In the genomic region with DNA sequence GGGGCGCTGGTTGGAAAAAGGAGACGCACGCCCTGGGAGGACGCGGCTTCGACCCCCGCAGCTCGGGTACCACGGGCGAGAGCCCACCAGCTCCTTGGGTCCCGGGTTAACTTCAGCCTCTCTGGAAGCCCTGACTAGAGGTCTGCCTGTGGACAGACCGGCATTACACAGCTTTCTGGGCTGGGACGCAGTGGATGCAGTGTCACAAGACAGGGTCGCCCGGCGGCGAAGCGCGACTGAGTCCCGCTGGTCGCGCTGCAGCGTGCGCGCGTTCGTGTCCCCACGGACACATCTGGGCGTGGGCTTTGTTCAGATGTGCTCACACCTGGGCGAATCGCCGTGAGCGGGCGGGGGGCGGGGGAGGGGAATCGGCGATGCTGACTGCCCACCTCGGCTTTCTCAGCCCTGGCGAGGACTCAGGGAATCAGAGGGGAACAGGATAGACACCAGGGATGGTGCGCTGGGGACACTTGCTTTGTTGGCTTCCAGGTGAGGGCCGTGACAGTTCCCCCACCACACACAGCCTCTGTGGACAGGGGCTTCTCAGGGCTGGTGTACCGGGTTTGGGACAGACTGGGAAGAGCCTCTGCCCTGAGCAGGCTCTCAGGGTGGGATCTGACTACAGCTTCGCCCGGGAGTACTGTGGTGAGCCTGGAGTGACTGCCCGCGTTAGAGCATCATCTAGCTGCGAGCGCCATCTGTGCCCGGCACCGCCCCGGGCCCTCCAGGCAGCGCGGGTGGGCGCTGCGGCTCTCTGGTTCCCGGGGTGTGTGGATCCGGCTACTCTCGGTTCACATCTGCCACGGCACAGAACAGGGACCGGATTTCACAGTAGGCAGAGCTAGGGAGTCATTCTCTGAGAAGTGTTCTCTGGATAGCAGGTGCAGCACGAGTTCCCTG, we compare ENCODE assay signal across 8 mouse cellular contexts. TPM values are rescaled to one million over a fixed set of nuclear protein-coding genes. Genes with fewer than 3 reads are reported as not detected.
A peak's percentile ranks its signal among the peaks of the same experiment; 100 is the strongest.
DNase-seq lines count a peak whose midpoint lies in the region; ATAC-seq and TF ChIP-seq lines count a peak whose summit lies in the region.

No protein-coding gene starts in this region.

- TF ChIP-seq POLR2A in CH12.LX (IDR thresholded peaks at IDR 0.05; ENCODE audit: low read depth, low read length): no peak

- peak overlapping the region; percentile 87 for H3K4me2 ChIP-seq in CH12.LX (ENCODE audit: insufficient read depth, low read depth, poor library complexity, severe bottlenecking)
- peak overlapping the region; percentile 81 for H3K4me2 ChIP-seq in midbrain, embryonic 15.5 days

- DNase-seq in CH12.LX (ENCODE audit: extremely low read depth) (no peak), MN1 (ENCODE audit: low spot score) (peak; percentile 26)
- peak; percentile 63 for DNase-seq in embryo, embryonic 11 days
- peak; percentile 76 for DNase-seq in hindbrain, embryonic 10.5 days (ENCODE audit: low spot score)
- DNase-seq in left cerebral cortex, postnatal 36 days (ENCODE audit: low spot score in 2 of 2): peak; percentile 75 to 84
- DNase-seq in yolk sac, embryonic 10.5 days (ENCODE audit: low spot score): peak; percentile 38
- no peak for DNase-seq in urinary bladder, postnatal 14 days (ENCODE audit: low spot score)

- intact Hi-C loops in left cerebral cortex, postnatal 36 days (cut with DNase I): loop anchor here (1.0 to 5.0 kb wide), 2 partner anchors 51 to 108 kb away; no protein-coding TSS in a partner anchor

- no peak overlapping the region for H3K27ac ChIP-seq in CH12.LX (ENCODE audit: insufficient read depth, low read depth)
- H3K27ac ChIP-seq in hindbrain, embryonic 10.5 days: peak overlapping the region; percentile 85
- H3K27ac ChIP-seq in midbrain, embryonic 15.5 days: peak overlapping the region; percentile 92

- dilution Hi-C loops in CH12.LX (cut with MboI; ENCODE audit: extremely low pct_ligation_motif_present, extremely low pct_unique_long_range_greater_than_20kb, low sequenced_read_pairs): no loop called here

- in situ Hi-C loops in CH12.LX (cut with MboI; ENCODE audit: low pct_ligation_motif_present, low pct_unique_long_range_greater_than_20kb, low sequenced_read_pairs): no loop called here

- no peak for TF ChIP-seq RAD21 in CH12.LX (IDR thresholded peaks at IDR 0.05; ENCODE audit: low read depth, low read length)

- no peak overlapping the region for H3K9ac ChIP-seq in CH12.LX (ENCODE audit: insufficient read depth, low read depth)
- H3K9ac ChIP-seq in midbrain, embryonic 15.5 days: peak overlapping the region; percentile 90

- peak; percentile 81 for ATAC-seq in midbrain, embryonic 15.5 days (replicated peaks)

- under 1% methylated on average over 61 of the region's 61 CpGs for WGBS in hindbrain, embryonic 10.5 days
- under 1% methylated on average over 61 of the region's 61 CpGs for WGBS in midbrain, embryonic 15.5 days

- H3K9me3 ChIP-seq in CH12.LX (replicated peaks; ENCODE audit: low read length): no peaks in the 10 kb centered on the region
- no peaks in the 10 kb centered on the region for H3K9me3 ChIP-seq in hindbrain, embryonic 10.5 days
- H3K9me3 ChIP-seq in midbrain, embryonic 15.5 days: no peaks in the 10 kb centered on the region

- H3K27me3 ChIP-seq in CH12.LX (replicated peaks): peaks cover 21% of the 10 kb centered on the region
- H3K27me3 ChIP-seq in hindbrain, embryonic 10.5 days (ENCODE audit: insufficient read depth, poor library complexity, severe bottlenecking): peaks cover 33% of the 10 kb centered on the region
- no peaks in the 10 kb centered on the region for H3K27me3 ChIP-seq in midbrain, embryonic 15.5 days (replicated peaks)

- no peaks in the 10 kb centered on the region for H3K79me2 ChIP-seq in CH12.LX (replicated peaks; ENCODE audit: control insufficient read depth, extremely low read depth, insufficient read depth, poor library complexity, severe bottlenecking)

- TF ChIP-seq CTCF in CH12.LX (conservative IDR thresholded peaks at IDR 0.05 in 1 of 2, IDR thresholded peaks at IDR 0.05 in 1 of 2; ENCODE audit: low read depth in 2 of 2, low read length in 2 of 2): no peak

- TF ChIP-seq EP300 in CH12.LX (IDR thresholded peaks at IDR 0.05; ENCODE audit: low read length): no peak

- H3K36me3 ChIP-seq in CH12.LX (replicated peaks in 1 of 2; ENCODE audit: control insufficient read depth in 1 of 2, insufficient read depth in 1 of 2, low read length in 1 of 2): no peaks in the 10 kb centered on the region
- H3K36me3 ChIP-seq in hindbrain, embryonic 10.5 days: no peaks in the 10 kb centered on the region
- H3K36me3 ChIP-seq in midbrain, embryonic 15.5 days (replicated peaks): no peaks in the 10 kb centered on the region

- peaks cover 0 to 11% of the 10 kb centered on the region in 2 experiments; a peak in 1 of 4 replicates for H3K4me1 ChIP-seq in CH12.LX (ENCODE audit: control insufficient read depth in 1 of 2, insufficient read depth in 2 of 2)
- peaks cover 27% of the 10 kb centered on the region for H3K4me1 ChIP-seq in hindbrain, embryonic 10.5 days (replicated peaks)
- H3K4me1 ChIP-seq in midbrain, embryonic 15.5 days: peaks cover 31% of the 10 kb centered on the region

- H3K4me3 ChIP-seq in CH12.LX (replicated peaks in 1 of 3; ENCODE audit: low read depth in 2 of 3, low read length in 2 of 3, poor library complexity in 1 of 3): peak overlapping the region; percentile 16 to 57 (median 47)
- peak overlapping the region; percentile 79 for H3K4me3 ChIP-seq in hindbrain, embryonic 10.5 days
- peak overlapping the region; percentile 82 for H3K4me3 ChIP-seq in midbrain, embryonic 15.5 days

TF ChIP-seq in CH12.LX, 34 proteins besides CTCF, POLR2A, EP300 and RAD21:
- TF ChIP-seq TBP (conservative IDR thresholded peaks at IDR 0.05; ENCODE audit: low read depth, low read length): no peak
- no peak for TF ChIP-seq MAZ (IDR thresholded peaks at IDR 0.05; ENCODE audit: low read depth, low read length)
- TF ChIP-seq PAX5 (IDR thresholded peaks at IDR 0.05; ENCODE audit: low read length): no peak
- no peak for TF ChIP-seq MYC (IDR thresholded peaks at IDR 0.05; ENCODE audit: low read depth, low read length)
- TF ChIP-seq JUND (conservative IDR thresholded peaks at IDR 0.05; ENCODE audit: low read depth, low read length): no peak
- TF ChIP-seq NRF1 (IDR thresholded peaks at IDR 0.05; ENCODE audit: low read depth, low read length): no peak
- no peak for TF ChIP-seq SMC3 (IDR thresholded peaks at IDR 0.05; ENCODE audit: low read depth, low read length)
- TF ChIP-seq CHD1 (IDR thresholded peaks at IDR 0.05; ENCODE audit: low read depth, low read length): no peak
- no peak for TF ChIP-seq E2F4 (IDR thresholded peaks at IDR 0.05; ENCODE audit: insufficient replicate concordance, low read depth, low read length)
- TF ChIP-seq SIN3A (IDR thresholded peaks at IDR 0.05; ENCODE audit: low read length): no peak
- no peak for TF ChIP-seq RCOR1 (conservative IDR thresholded peaks at IDR 0.05; ENCODE audit: low read depth, low read length)
TF ChIP-seq in CH12.LX: peak in this region for 0.

RNA-seq across cellular contexts. Expression of gene Nrcam, which starts 0.9 kb away (rescaled TPM):
- 0.04 and 0.13 TPM in 2 replicates for total RNA-seq in CH12.LX (2012; rRNA removed)
- total RNA-seq in CH12.LX (2014; rRNA removed): 0.05 and 0.24 TPM in 2 replicates
- polyA plus RNA-seq in CH12.LX (2012; ENCODE audit: insufficient read length, low read depth): 0.33 and 0.59 TPM in 2 replicates
- 24.2 and 46.9 TPM in 2 replicates for polyA plus RNA-seq in hindbrain, embryonic 10.5 days (2016; fragmentation: Nextera tagmentation; extraction: Ambion mirVana)
- 100 to 1,000 TPM; 509 to 516 TPM for total RNA-seq in left cerebral cortex, postnatal 36 days (2021)
- polyA plus RNA-seq in midbrain, embryonic 15.5 days (2015; fragmentation: Nextera tagmentation; extraction: Ambion mirVana): 137 and 157 TPM in 2 replicates

Comparison
In these comparisons a context has a peak if more than half of its experiments do, and no peak if none do; other contexts are left out.
1. DNase-seq: peak in MN1 (single experiment), embryo, embryonic 11 days (single experiment), hindbrain, embryonic 10.5 days (single experiment), left cerebral cortex, postnatal 36 days (2 of 2) and yolk sac, embryonic 10.5 days (single experiment); none in CH12.LX (single experiment) and urinary bladder, postnatal 14 days (single experiment).
2. RNA of gene Nrcam, which starts 0.9 kb away (polyA plus RNA-seq): 137 to 157 TPM in midbrain, embryonic 15.5 days and 24.2 to 46.9 TPM in hindbrain, embryonic 10.5 days; 0.33 to 0.59 TPM in CH12.LX; every median in the first group is over 10 times any median in the second.
3. Peak in every context shown above with its lines, with median percentiles within 50 percentile points of each other: H3K4me3 ChIP-seq.